Mouse (Mus musculus) cerebellum, postnatal 14 days (tissue): ENCODE data around the gene Dtd1.

ENCODE experiments used
- DNase-seq, 2 experiments: peaks; one replicate each; pipeline ENCODE4 v3.0.0; 2021; ENCODE audit warnings: mixed read lengths in 2 of 2

The Dtd1 gene

DNA sequence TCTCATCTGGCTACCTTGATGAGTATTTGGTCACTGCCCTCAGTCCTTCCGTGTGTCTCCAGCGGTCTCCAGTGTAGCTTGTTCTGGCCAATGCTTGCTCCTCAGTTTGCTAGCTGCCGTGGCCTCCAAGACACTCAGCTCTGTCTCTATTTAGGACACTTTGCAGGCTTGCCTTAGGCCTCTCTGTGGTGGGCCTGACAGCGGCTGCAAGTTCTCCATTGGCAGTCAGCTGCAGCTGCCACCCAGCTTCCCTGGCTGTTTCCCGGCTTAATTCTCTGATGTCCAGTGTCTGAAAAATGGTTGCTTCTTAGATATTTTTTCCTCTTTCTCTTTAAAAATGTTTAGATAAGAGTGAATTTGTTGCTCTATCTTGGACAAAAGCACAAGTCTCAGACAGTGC, 116.6 kb downstream of the Dtd1 start:
- no peak for DNase-seq

DNA sequence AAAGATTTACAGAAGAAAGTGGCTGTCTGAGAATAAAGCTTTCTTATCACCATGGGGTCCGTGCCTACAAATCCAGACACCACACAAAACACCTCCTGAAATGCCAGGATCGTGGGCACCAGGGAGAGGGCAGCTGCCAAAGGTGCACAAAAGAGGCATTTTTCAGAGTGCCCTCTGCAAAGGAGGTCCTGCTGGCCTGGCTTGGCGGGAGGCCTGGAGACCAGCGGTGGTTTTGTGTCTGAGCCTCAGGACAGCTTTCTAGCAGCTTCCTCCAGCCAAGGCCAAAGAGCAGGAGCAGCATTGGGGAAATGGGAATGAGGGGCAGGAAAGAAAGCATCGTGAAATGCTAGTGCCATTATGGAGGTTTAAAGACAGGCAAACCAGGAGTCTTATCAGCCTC, 118.6 kb downstream of the Dtd1 start:
- no peak for DNase-seq

DNA sequence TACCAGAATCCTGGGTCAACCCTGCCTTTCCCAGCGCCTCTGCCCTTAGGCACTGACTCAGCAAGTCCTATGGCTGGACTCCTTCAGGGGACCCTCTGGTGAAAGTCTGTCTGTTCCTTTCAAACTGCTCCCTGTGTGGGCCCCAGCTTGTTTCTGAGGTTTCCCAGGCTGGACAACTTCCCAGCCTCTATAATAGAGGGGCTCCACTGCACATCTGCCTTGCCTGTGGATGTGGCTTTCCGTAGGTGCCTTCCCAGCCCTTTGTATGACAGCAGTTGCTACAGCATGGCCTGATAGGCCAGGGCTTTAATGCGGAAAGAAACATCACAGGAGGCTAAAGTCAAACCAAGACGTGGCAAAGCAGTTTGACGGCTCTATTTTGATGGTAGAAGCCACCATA, 119.6 kb downstream of the Dtd1 start:
- no peak for DNase-seq

DNA sequence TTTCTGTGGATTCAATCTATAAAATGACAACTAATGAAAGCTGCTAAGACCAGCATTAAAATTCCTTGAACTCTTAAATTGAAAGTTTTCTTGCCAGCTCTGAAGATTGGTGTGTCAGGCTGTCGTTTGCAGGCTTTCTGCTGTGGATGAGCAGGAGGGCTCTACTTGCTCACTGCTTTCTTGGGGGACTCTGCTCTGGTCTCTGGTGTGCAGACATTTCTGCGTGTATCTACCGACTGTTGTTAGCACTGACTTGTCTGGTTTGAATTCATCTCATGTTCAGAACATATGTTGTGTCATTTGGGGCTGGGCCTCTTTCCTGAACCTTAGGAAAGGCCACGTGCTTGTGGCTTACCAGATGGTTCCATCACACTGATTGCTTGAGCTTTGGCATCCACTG, 120.0 kb downstream of the Dtd1 start:
- DNase-seq = no peak

DNA sequence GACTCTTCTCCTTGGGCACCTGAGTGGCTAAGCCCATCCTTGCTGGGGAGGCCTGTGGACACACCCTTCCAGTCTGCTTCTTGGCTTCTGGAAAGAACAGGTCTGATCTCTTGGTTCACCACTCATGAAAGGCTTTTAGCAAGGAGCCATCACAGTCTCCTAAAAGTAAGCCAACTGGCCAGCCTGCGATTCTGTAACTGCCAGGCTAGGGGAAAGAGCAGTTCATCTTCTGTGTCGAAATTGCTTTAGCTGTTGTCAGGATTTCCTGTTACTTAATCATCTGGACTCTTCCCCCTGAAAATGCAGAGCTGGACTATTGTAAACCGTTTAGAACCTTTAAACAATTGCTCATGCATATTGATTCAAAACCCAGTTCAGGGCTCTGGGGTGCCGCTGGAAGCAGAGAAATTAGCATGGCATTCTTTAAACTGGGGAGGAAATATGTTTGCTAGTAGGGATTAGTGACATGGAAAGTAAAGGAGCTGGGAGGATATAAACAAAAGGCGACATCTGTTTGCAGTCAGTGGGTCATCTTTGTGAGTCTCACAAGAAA, 120.8 kb downstream of the Dtd1 start:
- no peak for DNase-seq

DNA sequence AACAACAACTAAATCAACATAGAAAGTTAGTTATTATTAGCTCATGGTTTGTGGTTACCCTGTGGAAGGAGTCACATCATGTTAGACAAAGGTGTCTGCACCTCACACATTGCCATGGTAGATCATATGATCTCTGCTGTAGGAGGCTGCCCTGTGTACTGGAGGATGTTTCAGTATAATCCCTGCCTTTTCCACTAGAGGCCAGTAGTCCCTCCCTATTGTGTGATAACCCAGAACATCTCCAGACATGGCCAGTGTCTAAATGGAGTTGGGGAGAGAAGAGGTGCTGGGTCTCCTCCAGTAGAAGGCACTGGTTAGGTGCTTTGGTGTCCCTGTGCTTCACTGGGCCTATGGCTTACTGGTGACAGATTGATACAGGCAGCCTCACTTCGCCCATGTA, 125.0 kb downstream of the Dtd1 start:
- DNase-seq = peak; percentile 13 to 21

DNA sequence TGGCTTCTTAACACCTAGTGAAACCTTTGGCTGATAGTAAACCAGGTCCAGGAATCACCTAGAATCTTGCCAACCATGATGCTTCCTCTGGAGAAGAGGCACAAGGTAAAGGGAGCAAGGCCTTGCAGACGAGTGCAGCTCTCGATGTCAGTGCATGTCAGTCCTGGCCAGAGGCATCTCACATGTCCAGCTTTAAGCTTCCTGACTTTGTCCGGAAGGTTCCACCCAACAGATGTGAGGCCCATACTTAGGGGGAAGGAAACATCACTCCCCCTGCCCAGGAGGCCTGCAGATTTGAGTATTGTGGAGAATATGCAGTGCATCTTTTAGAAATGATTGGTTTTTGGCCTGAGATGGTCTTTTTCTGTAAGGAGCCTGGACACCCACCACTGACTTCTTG, 127.4 kb downstream of the Dtd1 start:
- no peak for DNase-seq

DNA sequence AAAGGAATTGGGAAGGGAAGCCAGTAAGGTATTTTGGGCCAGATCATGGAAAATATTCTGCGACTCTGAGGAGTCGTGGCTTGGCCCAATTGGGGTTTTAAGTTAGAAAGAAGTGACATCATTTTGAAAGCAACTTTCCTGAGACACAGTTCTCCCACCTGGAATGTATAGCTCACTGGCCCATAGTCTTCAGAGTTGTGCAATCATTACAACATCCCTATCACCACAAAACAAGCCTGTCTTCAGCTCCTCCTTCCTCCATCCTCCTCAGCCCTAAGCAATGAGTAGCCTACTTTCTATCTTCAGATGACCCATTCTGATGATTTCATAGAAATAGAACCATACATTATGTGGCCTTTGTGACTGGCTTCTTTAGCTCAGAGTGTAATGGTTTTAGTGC, 130.1 kb downstream of the Dtd1 start:
- no peak for DNase-seq

DNA sequence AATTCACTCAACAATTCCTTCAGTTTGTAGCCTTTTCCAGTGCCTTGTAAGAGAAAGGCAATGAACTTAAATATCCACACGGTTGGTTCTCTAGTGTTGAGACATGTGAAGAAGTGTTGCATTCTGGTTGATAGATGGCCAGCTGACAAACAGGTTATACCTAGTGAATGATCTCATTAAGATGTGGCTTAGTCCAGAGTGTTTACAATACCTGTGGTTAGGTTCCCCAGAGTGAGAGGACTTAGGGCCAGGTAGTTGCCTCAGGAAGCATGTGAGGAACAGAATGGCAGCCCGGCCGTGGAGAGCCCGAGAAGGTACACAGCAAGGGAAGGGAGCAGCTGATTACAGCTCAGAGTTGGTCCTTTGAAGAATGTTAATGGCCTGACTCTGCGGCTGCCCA, 138.5 kb downstream of the Dtd1 start:
- no peak for DNase-seq

DNA sequence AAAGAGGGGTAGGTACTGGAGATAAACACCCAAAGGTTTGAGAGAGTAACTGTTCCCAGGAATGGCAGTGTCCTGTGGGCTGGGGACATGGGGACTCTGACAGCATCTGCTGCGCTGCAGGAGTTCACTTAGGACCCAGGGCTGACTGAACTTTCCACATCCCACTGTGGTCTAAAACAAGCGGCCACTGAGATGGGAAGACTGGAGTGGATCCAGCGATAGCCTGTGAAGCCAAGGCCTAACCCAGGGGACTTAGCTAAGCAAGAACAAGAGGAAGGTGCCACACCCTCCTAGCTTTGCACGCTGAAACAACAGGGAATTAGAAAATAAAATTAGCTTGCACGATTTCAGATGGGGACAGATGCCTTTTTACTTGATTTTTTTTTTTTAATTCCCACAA, 138.9 kb downstream of the Dtd1 start:
- DNase-seq = no peak

DNA sequence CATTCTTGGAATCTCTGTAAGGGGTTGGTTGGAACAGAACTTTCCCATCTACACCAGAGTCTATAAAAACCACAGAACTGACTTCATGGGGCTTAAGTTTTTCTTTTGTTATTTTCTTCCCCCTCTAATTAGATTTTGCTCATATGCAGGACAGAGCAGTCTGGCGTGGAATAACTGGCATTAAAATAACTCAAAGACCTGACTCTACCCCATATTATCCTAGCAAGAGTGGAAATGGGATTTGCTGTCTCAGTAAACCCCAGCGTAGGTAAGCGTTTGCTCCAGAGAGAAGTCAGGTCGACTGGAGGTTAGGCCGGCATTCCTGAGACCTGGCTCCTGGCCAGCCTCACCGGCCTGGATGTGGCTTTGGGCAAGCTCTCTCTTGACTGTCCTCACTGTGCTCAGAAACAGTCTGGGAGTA, 140.9 kb downstream of the Dtd1 start:
- peak; percentile 45 to 49 for DNase-seq

DNA sequence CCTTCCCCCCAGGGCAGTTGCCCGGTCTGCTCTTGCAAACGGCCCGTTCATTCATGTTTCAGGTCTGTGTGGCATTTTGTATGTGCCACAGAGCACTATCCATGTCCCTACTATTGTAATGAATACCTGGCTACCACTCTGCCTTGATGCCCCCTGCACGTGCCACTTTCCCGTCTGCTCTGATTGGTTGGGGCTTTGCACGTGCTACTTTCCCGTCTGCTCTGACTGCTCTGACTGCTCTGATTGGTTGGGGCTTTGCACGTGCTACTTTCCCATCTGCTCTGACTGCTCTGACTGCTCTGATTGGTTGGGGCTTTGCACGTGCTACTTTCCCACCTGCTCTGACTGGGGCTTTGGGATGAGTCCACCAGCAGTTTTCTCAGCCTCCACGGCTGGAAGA, 142.3 kb downstream of the Dtd1 start:
- DNase-seq = no peak

DNA sequence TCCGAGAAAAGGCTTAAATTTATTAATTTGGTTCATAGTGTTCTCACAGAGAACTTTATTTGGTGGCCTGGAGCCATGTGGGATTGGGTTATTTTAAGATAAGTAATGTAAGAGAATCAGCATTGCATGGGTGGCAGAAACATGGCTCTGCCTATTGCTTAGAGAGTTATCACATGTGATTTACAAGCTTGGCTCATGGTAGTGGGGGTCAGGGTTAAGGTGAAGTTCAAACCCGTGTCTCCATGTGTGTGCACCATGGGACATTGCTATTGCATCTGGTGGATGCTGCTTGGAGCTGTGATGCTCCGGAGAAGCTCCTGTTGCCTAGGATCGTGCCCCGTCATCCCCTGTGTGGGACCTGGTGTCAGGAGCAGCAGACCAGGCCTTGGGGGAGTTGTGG, 143.6 kb downstream of the Dtd1 start:
- no peak for DNase-seq

DNA sequence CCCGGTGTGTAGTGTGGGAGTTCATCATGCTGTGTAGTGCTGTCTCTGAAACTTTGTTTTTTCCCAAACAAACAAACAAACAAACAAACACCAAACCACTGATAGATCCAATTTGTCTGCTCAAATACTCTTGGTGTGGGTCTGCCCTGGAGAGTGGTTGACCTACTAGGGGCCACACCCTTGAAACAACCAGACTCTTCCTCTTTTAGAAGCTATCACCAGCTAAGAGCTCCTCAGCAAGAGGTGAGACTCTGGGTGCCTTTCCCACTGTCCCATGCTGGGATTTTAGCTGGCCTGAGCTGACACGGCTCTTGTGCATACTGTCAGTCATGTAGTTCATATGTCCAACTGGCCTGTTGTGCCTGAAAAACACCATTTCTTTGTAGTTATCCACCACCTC, 145.6 kb downstream of the Dtd1 start:
- DNase-seq = no peak

DNA sequence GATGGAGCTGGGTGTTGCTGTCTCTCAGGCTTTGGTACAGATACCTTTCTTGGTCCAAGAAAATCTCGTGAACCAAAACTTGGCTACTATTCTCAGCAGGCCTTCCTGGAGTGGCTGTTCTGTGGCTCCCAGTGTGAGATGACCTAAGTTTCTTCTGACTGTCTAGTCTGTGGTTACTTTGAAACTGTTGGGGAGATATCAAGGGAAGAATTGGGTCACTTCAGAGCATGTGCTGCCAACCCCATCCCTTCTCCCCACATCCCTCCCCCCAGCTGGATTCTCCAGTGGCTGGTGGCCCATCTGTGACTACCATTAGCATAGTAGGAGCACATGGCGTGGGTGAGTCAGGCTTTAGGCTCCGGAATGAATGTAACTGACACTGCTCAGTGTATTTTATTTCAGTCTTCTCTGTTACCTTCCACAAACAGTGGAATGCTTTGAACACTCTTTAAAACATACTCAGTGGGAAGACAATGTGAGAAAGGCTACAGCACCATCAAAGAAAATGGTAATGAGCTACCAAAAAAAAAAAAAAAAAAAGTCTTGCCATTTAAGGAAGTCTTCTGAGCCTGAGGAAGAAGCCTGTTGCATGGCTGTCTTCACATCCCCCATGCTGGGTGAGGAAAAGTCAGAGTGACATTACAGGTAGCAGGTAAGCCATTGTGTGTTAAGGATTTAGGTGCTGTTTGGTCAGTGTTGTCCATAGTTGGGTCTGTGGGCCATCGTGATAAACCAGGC, 146.5 kb downstream of the Dtd1 start:
- DNase-seq = no peak

DNA sequence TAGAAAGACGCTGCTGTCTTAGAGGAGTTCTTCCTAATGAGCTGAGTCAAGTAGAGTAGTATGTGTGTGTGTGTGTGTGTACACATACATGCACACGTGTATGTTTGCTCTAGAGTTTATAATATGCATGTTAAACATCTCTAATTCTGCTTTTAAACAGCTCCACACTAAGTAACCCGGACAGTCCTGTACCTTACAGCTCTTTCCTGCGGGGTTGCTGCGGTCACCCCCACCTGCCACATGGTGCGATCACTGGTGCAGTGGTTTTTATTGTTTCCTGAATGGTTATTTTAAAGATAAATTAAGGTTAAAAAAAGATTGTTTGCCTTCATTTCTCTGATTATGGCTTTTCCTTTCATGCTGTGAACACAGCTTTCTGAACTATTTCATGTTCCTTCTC, 153.9 kb downstream of the Dtd1 start:
- no peak for DNase-seq

DNA sequence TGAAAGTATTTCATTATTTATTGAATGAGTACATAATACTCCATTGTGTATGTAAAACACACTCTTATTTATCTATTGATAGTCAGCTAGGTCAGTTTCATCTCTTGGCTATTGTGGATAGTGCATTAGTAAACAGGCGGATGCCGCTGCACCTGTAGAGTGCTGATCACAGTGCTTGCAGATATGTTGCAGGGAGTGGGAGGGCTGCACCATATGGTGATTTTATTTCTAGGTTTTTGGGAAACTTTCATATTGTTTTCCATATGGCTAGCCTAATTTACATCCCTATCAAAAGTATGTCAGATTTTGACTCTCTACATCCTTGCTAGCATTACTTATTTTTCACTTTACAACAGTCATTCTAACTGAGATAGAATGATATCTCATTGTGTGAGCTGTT, 155.3 kb downstream of the Dtd1 start:
- no peak for DNase-seq

DNA sequence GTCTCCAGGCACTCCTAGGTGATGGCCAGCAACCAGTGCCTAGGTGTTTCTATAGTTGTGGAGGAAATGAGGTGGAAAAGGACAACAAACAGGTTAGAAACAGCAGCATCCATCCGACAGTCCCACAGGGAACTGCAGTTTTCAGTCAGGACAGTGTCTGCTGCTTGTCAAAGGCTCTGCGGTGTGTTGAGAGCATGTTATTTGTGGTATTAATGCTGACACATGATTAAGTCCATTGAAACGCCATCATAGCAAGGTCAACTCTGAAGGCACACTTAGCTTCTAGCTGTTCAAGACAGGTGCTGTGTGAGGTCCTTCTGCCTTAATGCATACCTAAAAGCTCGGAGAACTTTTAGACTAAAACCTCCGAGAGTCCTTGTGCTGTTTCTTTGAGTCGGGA, 161.0 kb downstream of the Dtd1 start:
- DNase-seq = no peak

DNA sequence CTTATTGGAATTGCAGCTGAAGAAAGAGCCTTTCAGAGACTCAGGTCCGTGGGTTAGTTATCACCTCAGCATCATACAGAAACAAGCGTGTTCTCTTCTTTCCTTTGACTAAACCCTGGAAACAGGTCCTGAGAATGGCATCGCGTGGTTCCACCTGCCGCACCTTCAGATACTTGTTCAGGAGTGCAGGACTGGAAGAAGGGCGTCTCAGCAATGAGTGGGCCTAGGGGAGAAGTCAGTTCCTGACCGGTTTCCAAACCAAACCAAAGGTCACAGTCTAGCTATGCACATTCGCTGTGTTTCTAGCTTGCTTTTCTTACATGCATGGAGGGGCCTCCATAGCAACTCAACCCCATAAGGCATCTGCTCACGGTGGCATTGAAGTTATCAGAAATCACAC, 164.0 kb downstream of the Dtd1 start:
- DNase-seq = no peak

DNA sequence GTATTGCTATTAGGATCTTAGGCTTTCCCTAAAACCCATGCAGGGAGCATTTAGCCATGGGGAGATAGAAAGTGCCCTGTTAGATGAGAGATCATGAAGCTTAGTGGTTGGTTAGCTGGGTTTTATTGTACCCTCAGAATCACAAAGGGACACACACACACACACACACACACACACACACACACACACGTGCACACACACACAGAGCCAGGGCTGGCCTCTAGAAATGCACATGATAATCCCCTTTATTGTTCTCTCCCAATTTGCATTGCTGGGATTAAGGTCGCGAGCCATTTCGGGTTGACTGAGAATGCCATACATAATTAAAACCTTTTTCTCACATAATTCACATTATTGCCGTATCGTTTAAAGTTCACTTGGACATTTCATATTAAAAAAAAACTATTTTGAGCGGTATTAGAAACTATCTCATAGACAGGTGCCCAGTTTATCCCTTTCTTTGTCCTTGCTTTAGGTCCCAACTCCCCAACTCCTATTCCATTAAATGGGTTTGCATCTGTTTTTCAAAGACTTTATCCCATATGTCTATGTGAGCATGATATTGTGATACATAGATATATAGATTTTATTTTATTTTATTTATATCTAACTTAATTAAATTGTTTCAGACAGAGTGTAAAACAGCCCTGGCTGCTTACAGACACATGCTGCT, 164.6 kb downstream of the Dtd1 start:
- DNase-seq = no peak

DNA sequence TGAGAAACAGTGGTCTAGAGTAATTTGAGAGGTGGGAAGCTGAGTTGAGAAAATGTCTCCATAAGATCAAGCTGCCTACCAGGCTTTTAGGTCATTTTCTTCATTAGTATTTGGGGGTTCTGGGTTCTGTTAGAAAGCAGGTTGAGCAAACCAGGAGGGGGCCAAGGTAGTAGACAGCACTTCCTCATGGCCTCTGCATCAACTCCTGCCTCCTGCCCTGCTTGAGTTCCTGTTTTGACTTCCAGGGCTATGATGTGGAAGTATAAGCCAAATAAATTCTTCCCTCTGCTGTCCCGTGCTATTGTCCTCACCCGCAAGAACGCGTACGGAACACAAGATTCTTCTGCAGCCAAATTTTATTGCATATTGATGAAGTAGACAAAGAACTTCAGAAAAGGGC, 165.5 kb downstream of the Dtd1 start:
- DNase-seq = no peak

DNA sequence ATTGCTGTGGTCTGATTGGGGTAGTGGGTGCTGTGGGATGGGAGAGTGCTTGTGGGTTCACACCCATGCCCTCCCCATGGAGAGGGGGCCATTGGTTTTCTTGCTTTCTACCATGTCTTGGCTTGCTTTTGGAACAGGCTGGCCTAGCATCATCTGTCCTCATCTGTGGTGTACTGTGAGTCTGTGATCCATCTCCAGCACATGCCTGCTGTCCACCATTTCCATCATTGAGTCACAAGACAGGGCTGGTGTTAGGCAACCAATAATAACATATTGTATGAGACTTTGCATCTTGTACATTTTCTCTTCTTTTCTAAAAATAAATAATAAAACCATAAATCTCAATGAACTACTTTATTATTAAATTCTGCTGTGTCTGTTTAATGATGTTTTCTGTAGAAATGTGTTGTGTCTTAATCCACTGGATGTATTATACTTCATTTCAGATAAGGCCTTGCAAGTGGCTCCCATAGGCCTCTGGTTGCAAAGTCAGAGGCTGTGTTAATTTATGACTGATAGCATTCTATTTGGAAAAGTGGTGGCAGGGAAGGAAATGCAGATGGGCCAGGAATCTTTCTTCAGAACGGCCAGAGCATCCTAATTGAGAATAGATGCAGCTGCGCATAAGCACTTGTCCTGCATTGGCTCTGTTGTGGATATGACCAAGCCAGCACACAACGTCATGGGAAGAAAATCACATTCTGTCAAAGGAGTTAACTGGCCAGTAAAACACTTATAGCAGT, 168.8 kb downstream of the Dtd1 start:
- no peak for DNase-seq

DNA sequence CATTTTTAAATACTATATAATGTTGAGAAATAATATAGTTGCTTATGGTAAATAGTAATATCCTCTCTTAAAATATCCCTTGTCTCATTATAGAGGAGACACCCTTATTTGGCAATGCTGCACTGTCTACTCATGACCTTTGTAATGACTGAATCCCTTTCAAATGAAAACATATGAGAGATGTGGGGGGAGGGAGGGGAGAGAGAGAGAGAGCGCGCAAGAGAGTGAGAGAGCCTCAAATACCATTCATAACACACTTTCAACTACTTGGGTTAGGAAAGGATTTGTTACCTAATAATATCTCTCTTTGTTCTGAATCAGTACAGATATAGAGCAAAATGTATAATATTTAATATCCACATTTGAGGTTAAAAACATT, 169.4 kb downstream of the Dtd1 start:
- DNase-seq = no peak

DNA sequence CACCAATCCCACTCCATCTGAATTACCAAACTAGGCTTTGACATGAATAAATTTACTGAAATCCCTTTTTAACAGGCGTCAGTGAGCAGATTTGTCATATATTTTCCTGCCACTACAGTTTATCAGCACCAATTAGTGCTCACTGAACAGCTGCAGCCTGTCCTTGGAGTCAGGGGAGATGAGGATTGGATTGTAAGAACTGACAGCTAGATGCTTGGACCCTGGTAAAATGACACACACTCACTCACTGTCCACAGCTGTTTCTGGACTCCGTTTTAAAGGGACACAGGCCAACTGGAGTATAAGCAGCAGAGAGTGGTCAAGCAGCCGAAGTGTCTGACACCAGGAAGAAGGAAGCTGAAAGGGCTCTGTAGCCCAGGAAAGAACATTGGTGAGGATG, 169.9 kb downstream of the Dtd1 start:
- DNase-seq = no peak
